Mouse (Mus musculus) brown adipose tissue, adult 24 weeks (tissue): ENCODE results near the gene Plppr3. TPM values are rescaled to one million over a fixed set of nuclear protein-coding genes. Genes with fewer than 3 reads are reported as not detected.
A peak's percentile ranks its signal among the peaks of the same experiment; 100 is the strongest.

Experiments used
- H3K27ac ChIP-seq: fragments of 200-500 bp; replicated peaks from 2 replicates; pipeline ENCODE4 v1.5.1; 2012; ENCODE audit warnings: low read depth, mild to moderate bottlenecking, low read length
- H3K4me1 ChIP-seq: fragments of 200-500 bp; 2 replicates; pipeline ENCODE4 v1.6.1; 2012; ENCODE audit warnings: low read length, mixed read lengths; ENCODE audit not compliant: control insufficient read depth, insufficient read depth, insufficient read length
- H3K4me3 ChIP-seq: fragments of 200-500 bp; 2 replicates; pipeline ENCODE4 v1.5.1; 2012; ENCODE audit warnings: low read depth, mild to moderate bottlenecking, low read length, moderate library complexity; ENCODE audit not compliant: insufficient read depth
- polyA plus RNA-seq: library from polyadenylated mRNA; stranded (reverse); fragments of >200 nt; gene quantifications from 2 replicates; pipeline ENCODE4 v1.2.4, GENCODE M21; 2012; ENCODE audit not compliant: missing spikeins, insufficient read depth, insufficient read length

Plppr3 gene
- polyA plus RNA-seq, 1 experiment, result not detected

GRCm38 (mm10) chr10:79864351-79865188, 9.9 kb downstream of the Plppr3 start:
- Histone ChIP-seq H3K4me3 (no peak overlapping the region), H3K4me1 (no peaks in the 10 kb centered on the region), H3K27ac (no peak overlapping the region)

GRCm38 (mm10) chr10:79862925-79863324, 11.5 kb downstream of the Plppr3 start:
- no peaks in the 10 kb centered on the region; the same call in 1 of the 2 replicates for H3K4me1 ChIP-seq
- H3K4me3 ChIP-seq, result no peak overlapping the region
- no peak overlapping the region for H3K27ac ChIP-seq

- Histone ChIP-seq H3K27ac (no peak overlapping the region), H3K4me3 (no peak overlapping the region), H3K4me1 (peaks cover 7% of the 10 kb centered on the region)
These were observed 12.2 kb downstream of the Plppr3 start for GRCm38 (mm10) chr10:79862049-79862788.

GRCm38 (mm10) chr10:79861230-79862048, 13.0 kb downstream of the Plppr3 start:
- H3K4me1 ChIP-seq, result peaks cover 14% of the 10 kb centered on the region
- H3K4me3 ChIP-seq, result no peak overlapping the region
- H3K27ac ChIP-seq, result no peak overlapping the region

GRCm38 (mm10) chr10:79860079-79860911, 14.1 kb downstream of the Plppr3 start:
- Histone ChIP-seq H3K4me3 (no peak overlapping the region), H3K27ac (no peak overlapping the region), H3K4me1 (peaks cover 14% of the 10 kb centered on the region)

GRCm38 (mm10) chr10:79859116-79859515, 15.3 kb downstream of the Plppr3 start:
- no peak overlapping the region for H3K27ac ChIP-seq
- peaks cover 14% of the 10 kb centered on the region for H3K4me1 ChIP-seq
- 0 out of 2 replicates have a peak overlapping the region, but pooled peaks have one; percentile 1 for H3K4me3 ChIP-seq

GRCm38 (mm10) chr10:79858416-79859074, 15.9 kb downstream of the Plppr3 start:
- Histone ChIP-seq H3K27ac (no peak overlapping the region), H3K4me3 (0 out of 2 replicates have a peak overlapping the region, but pooled peaks have one; percentile 2), H3K4me1 (peaks cover 14% of the 10 kb centered on the region)

GRCm38 (mm10) chr10:79857894-79858293, 16.5 kb downstream of the Plppr3 start:
- Histone ChIP-seq H3K27ac (no peak overlapping the region), H3K4me1 (peaks cover 18% of the 10 kb centered on the region), H3K4me3 (peak overlapping the region; percentile 89; the same call in 1 of the 2 replicates)

- Histone ChIP-seq H3K27ac (0 out of 2 replicates have a peak overlapping the region, but pooled peaks have one; percentile 11), H3K4me1 (peaks cover 23% of the 10 kb centered on the region), H3K4me3 (peak overlapping the region; percentile 89)
These were observed 17.0 kb downstream of the Plppr3 start for GRCm38 (mm10) chr10:79857452-79857811.

- H3K27ac ChIP-seq, result peak overlapping the region; percentile 11; the same call in 1 of the 2 replicates
These were observed 17.6 kb downstream of the Plppr3 start for GRCm38 (mm10) chr10:79856704-79857451.

GRCm38 (mm10) chr10:79856280-79856679, 18.2 kb downstream of the Plppr3 start:
- peak overlapping the region; percentile 89 for H3K4me3 ChIP-seq
- H3K4me1 ChIP-seq, result peaks cover 32% of the 10 kb centered on the region
- H3K27ac ChIP-seq, result 0 out of 2 replicates have a peak overlapping the region, but pooled peaks have one; percentile 1

More at GRCm38 (mm10) chr10:79856704-79857451, 17.6 kb downstream of the Plppr3 start:
- Histone ChIP-seq H3K4me3 (peak overlapping the region; percentile 89), H3K4me1 (peaks cover 26% of the 10 kb centered on the region)

GRCm38 (mm10) chr10:79855558-79856184, 18.8 kb downstream of the Plppr3 start:
- peak overlapping the region; percentile 89 for H3K4me3 ChIP-seq
- peak overlapping the region; percentile 89 for H3K27ac ChIP-seq
- H3K4me1 ChIP-seq, result peaks cover 33% of the 10 kb centered on the region
